Mouse (Mus musculus) hindbrain, embryonic 15.5 days (tissue): Measurements from ENCODE around the gene Dst. TPM values are rescaled to one million over a fixed set of nuclear protein-coding genes. Genes with fewer than 3 reads are reported as not detected.
"Not testable (repeated sequence)": the region's sequence is repeated elsewhere in the genome, so short reads cannot be mapped to it uniquely, and the experiment has no call there.

Experiments used
- ATAC-seq: fragments of 200-750 bp; cut with Nextera tagmentation; 2 replicates; pipeline ENCODE4 v1.8.0; 2017; ENCODE audit warnings: low read depth, moderate number of reproducible peaks, moderate TSS enrichment; ENCODE audit not compliant: low FRiP score
- H3K27ac ChIP-seq: fragments of 300-500 bp; sonication (generic); replicated peaks from 2 replicates; pipeline ENCODE4 v1.5.1; 2015; ENCODE audit warnings: mild to moderate bottlenecking, inconsistent platforms
- H3K27me3 ChIP-seq: fragments of 300-500 bp; sonication (generic); 2 replicates; pipeline ENCODE4 v1.6.1; 2015; ENCODE audit warnings: control low read depth, inconsistent platforms
- H3K36me3 ChIP-seq: fragments of 300-500 bp; sonication (generic); 2 replicates; pipeline ENCODE4 v1.6.1; 2015; ENCODE audit warnings: control low read depth, inconsistent platforms
- H3K4me1 ChIP-seq: fragments of 300-500 bp; sonication (generic); replicated peaks from 2 replicates; pipeline ENCODE4 v1.6.1; 2015; ENCODE audit warnings: control low read depth, inconsistent platforms
- H3K4me2 ChIP-seq: fragments of 300-500 bp; sonication (generic); 2 replicates; pipeline ENCODE4 v1.6.1; 2015; ENCODE audit warnings: moderate library complexity, mild to moderate bottlenecking, inconsistent platforms
- H3K4me3 ChIP-seq: fragments of 300-500 bp; sonication (generic); 2 replicates; pipeline ENCODE4 v1.5.1; 2015; ENCODE audit warnings: mild to moderate bottlenecking, inconsistent platforms
- H3K9ac ChIP-seq: fragments of 300-500 bp; sonication (generic); 2 replicates; pipeline ENCODE4 v1.6.1; 2015; ENCODE audit warnings: inconsistent platforms
- H3K9me3 ChIP-seq: fragments of 300-500 bp; sonication (generic); 2 replicates; pipeline ENCODE4 v1.6.1; 2016; ENCODE audit warnings: control low read depth, inconsistent platforms
- WGBS: fragments of 180-500 bp; shearing (Covaris S2); methylation state at CpG from one replicate; pipeline ENCODE4 v1.1.7; 2015; 5-methylcytosine and 5-hydroxymethylcytosine counted together
- polyA plus RNA-seq: library from polyadenylated mRNA; unstranded; fragments of >200 nt; fragmentation: Nextera tagmentation; extraction: Ambion mirVana; gene quantifications from 2 replicates; pipeline ENCODE4 v1.2.1, GENCODE M21; 2015

Dst gene
- polyA plus RNA-seq, 1 experiment from 2014 or later: 39.4 TPM

DNA sequence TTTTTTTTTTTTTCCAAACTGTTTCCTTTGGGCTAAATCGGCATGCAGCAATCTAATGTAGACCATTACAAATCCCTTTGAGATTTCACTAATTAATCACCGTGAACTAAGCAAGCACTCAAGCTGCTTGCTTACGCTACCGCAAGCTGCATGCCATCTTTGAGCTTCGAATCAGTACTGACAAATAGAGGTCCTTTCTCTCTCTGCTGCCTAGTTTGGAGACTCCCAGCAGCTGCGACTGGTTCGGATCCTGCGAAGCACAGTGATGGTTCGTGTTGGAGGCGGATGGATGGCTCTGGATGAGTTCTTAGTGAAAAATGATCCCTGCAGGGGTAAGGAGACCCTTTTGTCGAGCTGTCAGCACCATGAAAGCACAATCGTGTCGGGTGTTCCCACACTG is 391.5 kb downstream of the Dst start:
- H3K4me3 ChIP-seq: no peak overlapping the region
- H3K4me2 ChIP-seq: no peak overlapping the region
- H3K27ac ChIP-seq: no peak overlapping the region
- H3K4me1 ChIP-seq: peaks cover 12% of the 10 kb centered on the region
- no peaks in the 10 kb centered on the region for H3K27me3 ChIP-seq
- no peaks in the 10 kb centered on the region for H3K9me3 ChIP-seq
- no peak for ATAC-seq
- H3K36me3 ChIP-seq: peaks cover 47% of the 10 kb centered on the region
- 36% methylated on average over 13 of the region's 13 CpGs for WGBS
- no peak overlapping the region for H3K9ac ChIP-seq

DNA sequence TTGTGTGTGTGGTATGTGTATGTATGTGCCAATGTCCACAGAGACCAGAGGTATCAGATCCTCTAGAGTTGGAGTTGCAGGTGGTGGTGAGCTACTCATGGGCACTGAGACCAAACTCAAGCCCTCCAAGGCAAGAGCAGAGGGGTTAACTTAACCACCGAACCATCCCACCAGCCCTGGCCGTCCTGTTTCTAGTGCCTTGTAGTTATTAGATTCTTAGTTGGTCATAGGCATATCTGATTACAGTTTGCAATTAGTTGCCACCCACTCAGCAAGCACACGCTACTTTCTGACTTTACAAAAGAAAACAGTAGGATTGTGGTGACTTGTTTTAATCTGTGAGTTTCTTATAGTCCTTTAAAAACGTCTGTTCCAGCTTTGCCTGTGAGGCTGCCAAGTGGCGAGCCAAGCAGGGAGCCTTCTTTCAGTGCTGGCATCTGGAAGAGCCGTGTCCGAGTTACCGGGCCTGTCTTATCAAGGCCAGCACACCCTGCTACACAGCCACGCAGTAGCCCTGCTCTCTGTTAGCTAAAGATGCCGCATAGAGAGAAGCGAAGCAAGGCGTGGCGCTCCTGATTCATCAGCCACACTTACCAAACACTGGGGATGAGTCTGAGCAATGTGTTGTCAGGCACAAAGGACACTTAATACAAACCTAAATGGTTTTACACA is 392.4 kb downstream of the Dst start:
- no peak overlapping the region for H3K27ac ChIP-seq
- no peak overlapping the region for H3K4me2 ChIP-seq
- peaks cover 43% of the 10 kb centered on the region for H3K36me3 ChIP-seq
- H3K9ac ChIP-seq: no peak overlapping the region
- no peaks in the 10 kb centered on the region for H3K9me3 ChIP-seq
- no peaks in the 10 kb centered on the region for H3K27me3 ChIP-seq
- no peak overlapping the region for H3K4me3 ChIP-seq
- ATAC-seq: no peak
- 75% methylated on average over 13 of the region's 13 CpGs for WGBS
- H3K4me1 ChIP-seq: peaks cover 12% of the 10 kb centered on the region

DNA sequence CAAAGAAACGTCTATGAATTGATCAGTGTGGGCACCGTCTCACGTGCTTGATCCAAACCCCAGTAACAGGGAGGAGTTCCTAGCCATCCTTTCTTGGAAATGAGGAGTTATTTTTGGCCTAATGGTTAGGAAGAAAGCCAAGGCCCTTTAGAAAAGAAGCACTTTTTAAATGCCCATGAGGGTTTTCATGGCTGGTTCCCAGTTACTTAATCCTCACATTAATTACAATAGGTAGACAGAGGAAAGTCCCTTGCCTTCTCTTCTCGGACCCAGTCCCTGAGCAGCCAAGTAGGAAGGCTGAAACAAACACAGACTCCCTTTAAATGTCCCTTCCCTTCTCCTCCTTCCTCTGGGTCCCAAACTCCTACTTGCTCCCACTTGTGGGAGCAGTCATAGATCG is 396.2 kb downstream of the Dst start:
- 82% methylated on average over 5 of the region's 5 CpGs for WGBS
- peaks cover 6% of the 10 kb centered on the region for H3K4me1 ChIP-seq
- peaks cover 56% of the 10 kb centered on the region for H3K36me3 ChIP-seq
- H3K9me3 ChIP-seq: no peaks in the 10 kb centered on the region
- no peak overlapping the region for H3K4me2 ChIP-seq
- ATAC-seq: no peak
- no peak overlapping the region for H3K4me3 ChIP-seq
- no peak overlapping the region for H3K9ac ChIP-seq
- no peak overlapping the region for H3K27ac ChIP-seq
- H3K27me3 ChIP-seq: no peaks in the 10 kb centered on the region

DNA sequence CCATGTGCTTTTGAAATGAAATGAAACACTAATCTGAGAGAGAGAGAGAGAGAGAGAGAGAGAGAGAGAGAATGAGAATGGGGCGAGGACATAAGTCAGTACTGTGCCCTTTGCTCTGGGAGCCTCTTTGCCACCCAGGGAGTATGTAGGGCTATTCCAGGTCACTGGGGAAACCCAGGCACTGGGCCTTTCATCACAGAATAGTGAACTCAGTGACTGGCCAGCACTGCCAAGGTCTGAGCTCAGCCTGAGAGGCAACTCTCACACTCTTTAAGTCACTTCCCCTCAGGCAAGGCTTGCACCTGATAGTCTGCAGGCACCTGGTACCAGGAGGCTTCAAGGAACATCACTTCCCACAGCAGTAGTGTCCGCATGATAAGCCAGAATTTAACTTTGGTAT is 398.7 kb downstream of the Dst start:
- Histone ChIP-seq H3K4me2 (no peak overlapping the region), H3K36me3 (peaks cover 46% of the 10 kb centered on the region), H3K9me3 (no peaks in the 10 kb centered on the region), H3K9ac (no peak overlapping the region), H3K27ac (no peak overlapping the region), H3K4me3 (no peak overlapping the region), H3K27me3 (no peaks in the 10 kb centered on the region), H3K4me1 (no peaks in the 10 kb centered on the region)
- no peak for ATAC-seq
- WGBS: 81% methylated on average over 2 of the region's 2 CpGs

DNA sequence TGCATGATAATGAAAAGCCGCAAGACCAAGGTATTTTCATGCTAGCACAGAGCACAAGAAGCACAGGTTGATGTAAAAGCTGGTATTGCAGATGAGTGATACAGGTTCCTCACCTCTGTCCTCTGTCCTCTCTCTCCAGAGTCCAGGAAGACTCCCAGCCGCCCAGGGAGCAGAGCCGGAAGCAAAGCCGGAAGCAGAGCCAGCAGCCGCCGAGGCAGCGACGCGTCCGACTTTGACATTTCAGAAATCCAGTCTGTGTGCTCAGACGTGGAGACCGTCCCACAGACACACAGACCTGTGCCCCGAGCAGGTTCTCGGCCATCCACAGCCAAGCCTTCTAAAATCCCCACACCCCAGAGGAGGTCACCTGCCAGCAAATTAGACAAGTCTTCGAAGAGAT is 399.2 kb downstream of the Dst start:
- no peak for ATAC-seq
- no peaks in the 10 kb centered on the region for H3K4me1 ChIP-seq
- H3K4me2 ChIP-seq: no peak overlapping the region
- no peaks in the 10 kb centered on the region for H3K9me3 ChIP-seq
- H3K27ac ChIP-seq: no peak overlapping the region
- no peak overlapping the region for H3K9ac ChIP-seq
- H3K36me3 ChIP-seq: peaks cover 43% of the 10 kb centered on the region
- H3K27me3 ChIP-seq: no peaks in the 10 kb centered on the region
- H3K4me3 ChIP-seq: no peak overlapping the region
- 97% methylated on average over 15 of the region's 15 CpGs for WGBS

DNA sequence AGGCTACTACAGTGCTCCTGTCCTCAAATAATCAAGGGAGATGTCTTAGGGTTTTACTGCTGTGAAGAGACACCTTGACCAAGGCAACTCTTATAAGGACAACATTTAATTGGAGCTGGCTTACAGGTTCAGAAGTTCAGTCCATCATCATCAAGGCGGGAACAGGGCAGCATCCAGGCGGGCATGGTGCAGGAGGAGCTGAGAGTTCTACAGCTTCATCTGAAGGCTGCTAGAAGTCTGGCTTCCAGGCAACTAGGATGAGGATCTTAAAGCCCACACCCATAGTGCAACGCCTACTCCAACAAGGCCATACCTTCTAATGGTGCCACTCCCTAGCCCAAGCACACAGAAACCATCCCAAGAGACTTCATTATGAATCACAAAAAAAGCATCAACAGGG is 400.8 kb downstream of the Dst start:
- ATAC-seq, H3K4me3 ChIP-seq, H3K9me3 ChIP-seq, H3K9ac ChIP-seq, H3K4me2 ChIP-seq, H3K4me1 ChIP-seq, H3K27me3 ChIP-seq, H3K27ac ChIP-seq: not testable (repeated sequence)
- 97% methylated on average over 3 of the region's 3 CpGs for WGBS
- H3K36me3 ChIP-seq: peaks cover 35% of the 10 kb centered on the region

DNA sequence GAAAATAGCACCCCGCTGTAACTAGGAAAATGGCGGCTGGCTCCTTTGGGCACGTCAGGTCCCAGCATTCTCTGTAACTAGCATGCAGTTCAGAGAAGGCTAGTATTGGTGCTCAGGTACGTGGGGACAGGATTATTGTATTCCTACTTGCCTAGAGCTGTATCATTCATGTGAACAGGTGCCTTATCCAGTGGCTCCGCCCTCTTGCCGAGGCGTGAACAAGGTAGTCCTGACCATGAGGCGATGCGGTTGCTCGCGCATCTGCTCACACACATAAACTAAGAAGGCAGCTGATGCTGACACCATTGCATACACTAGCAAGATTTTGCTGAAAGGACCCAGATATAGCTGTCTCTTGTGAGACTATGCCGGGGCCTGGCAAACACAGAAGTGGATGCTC is 401.4 kb downstream of the Dst start:
- Histone ChIP-seq H3K36me3 (peaks cover 35% of the 10 kb centered on the region), H3K9me3 (no peaks in the 10 kb centered on the region), H3K4me2 (no peak overlapping the region), H3K4me1 (no peaks in the 10 kb centered on the region), H3K27me3 (no peaks in the 10 kb centered on the region), H3K27ac (no peak overlapping the region), H3K9ac (no peak overlapping the region), H3K4me3 (no peak overlapping the region)
- no peak for ATAC-seq
- 98% methylated on average over 12 of the region's 12 CpGs for WGBS

DNA sequence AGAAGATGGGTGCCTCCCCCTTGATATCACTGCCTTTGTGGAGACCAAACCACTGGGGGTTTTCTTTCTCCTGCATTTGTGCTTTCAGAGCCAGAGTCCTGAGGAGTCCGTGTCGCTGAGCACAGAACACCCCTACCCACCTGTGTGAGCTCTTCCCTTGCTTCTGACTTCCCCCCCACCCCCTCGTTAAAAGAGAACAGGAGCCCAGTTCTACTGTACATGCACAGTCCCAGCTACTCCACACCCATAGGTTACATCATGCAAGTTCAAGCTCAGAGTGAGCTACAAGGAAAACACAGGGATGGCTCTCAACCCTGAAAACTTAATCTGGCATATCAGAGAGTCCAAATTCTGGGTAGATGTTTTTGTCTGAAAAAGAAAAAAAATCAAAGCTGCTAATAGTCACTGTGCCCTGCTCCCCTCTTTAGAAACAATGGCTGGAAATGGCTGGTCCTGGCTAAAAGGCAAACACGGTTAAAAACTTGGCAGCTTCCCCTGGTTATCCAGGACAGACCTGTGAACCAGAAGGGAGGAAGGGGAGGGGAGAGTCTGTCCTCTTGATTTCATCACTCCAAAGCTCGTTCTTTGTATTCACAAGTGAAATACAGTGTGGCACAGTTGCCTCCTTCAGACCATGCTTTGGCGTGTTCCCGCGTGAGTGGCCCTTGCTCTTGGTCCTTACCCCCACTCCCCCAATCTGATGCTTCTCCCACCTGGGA is 402.7 kb downstream of the Dst start:
- H3K9ac ChIP-seq: no peak overlapping the region
- no peaks in the 10 kb centered on the region for H3K27me3 ChIP-seq
- H3K27ac ChIP-seq: no peak overlapping the region
- H3K9me3 ChIP-seq: no peaks in the 10 kb centered on the region
- H3K4me2 ChIP-seq: no peak overlapping the region
- H3K4me1 ChIP-seq: no peaks in the 10 kb centered on the region
- H3K36me3 ChIP-seq: peaks cover 29% of the 10 kb centered on the region
- H3K4me3 ChIP-seq: no peak overlapping the region
- 79% methylated on average over 8 of the region's 8 CpGs for WGBS
- ATAC-seq: no peak

DNA sequence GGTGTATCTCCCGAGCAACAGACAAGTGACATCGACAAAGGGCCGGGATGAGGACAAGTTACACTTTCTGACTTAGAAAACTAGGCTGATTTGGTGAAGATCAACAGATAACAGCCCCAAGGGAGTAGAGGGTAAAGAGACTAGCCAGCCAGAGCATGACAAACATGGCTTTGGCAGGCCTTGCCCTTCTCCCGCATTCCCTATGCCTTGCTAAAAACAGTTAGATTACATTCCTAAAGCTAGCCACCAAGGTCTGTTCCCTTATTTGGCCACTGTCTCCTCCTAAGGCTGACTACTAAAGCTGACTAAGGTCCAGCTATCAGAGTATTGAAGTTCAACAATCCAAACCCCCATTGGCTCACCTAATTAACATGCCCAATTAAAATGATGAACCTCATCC is 404.8 kb downstream of the Dst start:
- H3K9ac ChIP-seq: no peak overlapping the region
- H3K4me1 ChIP-seq: no peaks in the 10 kb centered on the region
- no peak overlapping the region for H3K4me3 ChIP-seq
- WGBS: 95% methylated on average over 4 of the region's 4 CpGs
- H3K9me3 ChIP-seq: no peaks in the 10 kb centered on the region
- H3K4me2 ChIP-seq: no peak overlapping the region
- no peaks in the 10 kb centered on the region for H3K27me3 ChIP-seq
- H3K36me3 ChIP-seq: peaks cover 13% of the 10 kb centered on the region
- H3K27ac ChIP-seq: no peak overlapping the region
- ATAC-seq: no peak

DNA sequence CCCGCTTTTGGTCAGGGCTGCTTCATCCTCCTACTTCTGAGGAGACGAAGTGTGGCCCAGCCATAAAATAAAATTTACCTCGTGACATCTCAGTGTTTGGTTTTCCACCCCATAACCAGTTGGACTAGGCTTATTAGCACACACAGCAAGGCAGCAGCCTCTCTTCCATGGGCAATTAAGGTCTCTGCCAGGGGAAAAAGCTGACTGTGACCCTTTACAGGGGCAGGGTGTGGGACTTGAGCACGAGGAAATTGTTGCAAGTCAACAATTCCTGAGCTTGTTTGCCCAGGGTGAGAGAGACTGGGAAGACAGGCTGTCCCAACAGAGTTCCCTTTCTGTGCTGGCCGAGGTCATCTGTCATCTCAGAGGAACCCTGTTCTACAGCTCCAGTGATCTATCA is 407.4 kb downstream of the Dst start:
- ATAC-seq: no peak
- Histone ChIP-seq H3K9ac (no peak overlapping the region), H3K4me1 (no peaks in the 10 kb centered on the region), H3K36me3 (no peaks in the 10 kb centered on the region), H3K27ac (no peak overlapping the region), H3K4me3 (no peak overlapping the region), H3K27me3 (no peaks in the 10 kb centered on the region), H3K4me2 (no peak overlapping the region), H3K9me3 (no peaks in the 10 kb centered on the region)
- WGBS: 79% methylated on average over 5 of the region's 5 CpGs

DNA sequence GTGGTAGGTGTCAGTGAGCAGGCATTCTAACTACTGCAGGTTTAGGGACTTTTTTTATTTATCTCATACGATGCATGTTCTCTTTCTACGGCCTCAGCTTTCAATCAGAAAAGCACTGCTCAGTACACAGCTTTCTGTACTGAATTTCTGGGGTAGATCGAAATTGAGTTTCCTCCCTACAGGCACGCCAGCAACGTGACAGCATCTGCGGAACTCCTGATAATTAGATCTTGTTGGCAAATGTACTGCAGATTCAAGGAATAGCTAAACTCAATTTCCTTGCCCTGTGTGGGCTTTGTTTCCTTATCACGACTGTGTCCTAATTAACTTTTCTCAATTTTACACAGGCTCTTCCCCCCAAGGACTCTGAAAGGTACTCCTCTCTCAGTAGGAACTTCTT is 416.2 kb downstream of the Dst start:
- H3K9ac ChIP-seq: no peak overlapping the region
- no peaks in the 10 kb centered on the region for H3K27me3 ChIP-seq
- no peak overlapping the region for H3K4me2 ChIP-seq
- H3K4me1 ChIP-seq: no peaks in the 10 kb centered on the region
- peak overlapping the region; percentile 40; the same call in 1 of the 2 replicates for H3K27ac ChIP-seq
- no peaks in the 10 kb centered on the region for H3K36me3 ChIP-seq
- ATAC-seq: peak; percentile 63; the same call in 1 of the 2 replicates
- H3K4me3 ChIP-seq: no peak overlapping the region
- no peaks in the 10 kb centered on the region for H3K9me3 ChIP-seq
- WGBS: 69% methylated on average over 7 of the region's 7 CpGs

DNA sequence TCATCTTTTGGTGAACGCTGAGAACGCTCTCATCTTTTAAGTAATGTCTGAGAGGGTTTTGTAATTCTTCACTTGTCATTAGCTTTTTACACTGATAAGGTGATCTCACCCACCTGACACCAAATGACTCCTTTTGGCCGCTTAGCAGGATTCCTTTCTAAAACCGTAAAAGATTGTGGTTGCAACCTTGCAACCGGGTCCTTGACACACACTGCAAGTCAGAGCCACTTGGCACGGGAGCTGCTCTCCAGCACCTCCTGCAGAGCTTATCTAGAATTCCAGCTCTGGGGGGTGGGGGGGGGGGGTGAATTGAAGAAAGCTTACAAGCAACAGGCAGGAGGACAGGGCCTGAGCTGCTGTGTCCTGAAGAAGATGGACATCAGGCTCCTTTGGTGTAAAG is 420.6 kb downstream of the Dst start:
- Histone ChIP-seq H3K4me3 (no peak overlapping the region), H3K4me1 (no peaks in the 10 kb centered on the region), H3K27ac (no peak overlapping the region), H3K9ac (no peak overlapping the region), H3K4me2 (no peak overlapping the region), H3K36me3 (no peaks in the 10 kb centered on the region), H3K27me3 (no peaks in the 10 kb centered on the region), H3K9me3 (no peaks in the 10 kb centered on the region)
- WGBS: 87% methylated on average over 6 of the region's 6 CpGs
- no peak for ATAC-seq

DNA sequence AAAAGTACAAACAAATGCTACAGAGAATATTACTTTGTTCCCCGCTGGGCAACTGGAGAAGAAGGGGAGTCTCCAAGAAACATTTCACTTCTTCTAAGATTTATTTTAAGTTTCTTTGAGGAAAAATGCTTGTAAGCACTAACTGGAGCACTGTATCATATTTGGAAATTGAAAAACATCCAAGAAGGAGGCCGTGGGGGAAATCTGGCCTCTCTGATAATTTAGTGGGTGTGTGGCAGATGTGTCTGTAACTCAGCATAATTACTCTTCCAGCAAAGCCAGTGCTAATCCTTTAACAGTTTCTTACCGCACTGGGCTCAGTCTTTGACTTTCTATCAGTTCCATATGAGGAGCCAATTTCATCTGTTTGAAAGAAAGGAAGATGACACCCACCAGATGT is 423.7 kb downstream of the Dst start:
- no peaks in the 10 kb centered on the region for H3K27me3 ChIP-seq
- ATAC-seq: no peak
- H3K9me3 ChIP-seq: no peaks in the 10 kb centered on the region
- H3K4me2 ChIP-seq: no peak overlapping the region
- H3K27ac ChIP-seq: no peak overlapping the region
- no peaks in the 10 kb centered on the region for H3K36me3 ChIP-seq
- no peak overlapping the region for H3K4me3 ChIP-seq
- H3K9ac ChIP-seq: no peak overlapping the region
- WGBS: 81% methylated on average over 3 of the region's 3 CpGs
- no peaks in the 10 kb centered on the region for H3K4me1 ChIP-seq
